Mouse (Mus musculus): ENCODE results near the gene Pbxip1. TPM values are rescaled to one million over a fixed set of nuclear protein-coding genes. Genes with fewer than 3 reads are reported as not detected.

Pbxip1 gene
- total RNA-seq, 2 experiments from 2014 or later, result 37.7 to 41.2 TPM

DNA sequence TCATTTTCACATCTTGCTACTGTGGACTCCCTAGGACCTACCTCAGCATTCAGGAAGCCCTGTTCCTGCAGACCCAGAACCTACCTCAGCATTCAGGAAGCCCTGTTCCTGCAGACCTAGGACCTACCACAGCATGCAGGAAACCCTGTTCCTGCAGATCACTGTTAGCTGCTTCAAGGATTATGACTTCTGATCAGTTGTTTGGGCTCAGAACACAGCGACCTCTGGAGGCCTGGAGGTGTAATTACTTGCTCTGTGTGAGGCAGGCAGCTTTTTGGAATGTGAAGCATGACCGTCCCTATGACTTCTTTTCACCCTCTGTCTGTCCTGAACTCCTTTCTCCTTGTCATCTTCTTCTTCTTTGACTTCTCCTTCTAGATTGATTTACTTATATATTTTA, 45.0 kb downstream of the Pbxip1 start:
- DNase-seq (ENCODE audit: low spot score in 2 of 2), result no peak

DNA sequence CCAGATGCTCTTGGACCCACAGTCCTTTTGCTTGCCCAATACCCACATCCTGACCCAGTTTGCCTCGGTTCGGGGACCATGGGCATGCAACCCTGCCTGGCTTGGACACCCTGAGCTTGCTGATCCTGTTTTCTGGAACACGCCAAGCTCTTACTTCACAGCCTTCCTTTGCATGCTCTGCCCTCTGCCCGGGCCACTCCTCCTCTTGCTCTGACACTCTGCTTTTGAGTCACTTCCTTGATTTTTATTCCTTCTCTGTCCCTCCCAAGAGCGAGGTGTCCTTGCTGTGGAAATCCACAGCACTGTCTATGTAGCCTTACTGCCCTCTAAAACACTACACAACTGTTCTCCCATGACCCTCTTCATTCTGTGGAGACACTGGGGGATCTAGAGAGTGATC, 45.7 kb downstream of the Pbxip1 start:
- no peak for DNase-seq (ENCODE audit: low spot score in 2 of 2)

DNA sequence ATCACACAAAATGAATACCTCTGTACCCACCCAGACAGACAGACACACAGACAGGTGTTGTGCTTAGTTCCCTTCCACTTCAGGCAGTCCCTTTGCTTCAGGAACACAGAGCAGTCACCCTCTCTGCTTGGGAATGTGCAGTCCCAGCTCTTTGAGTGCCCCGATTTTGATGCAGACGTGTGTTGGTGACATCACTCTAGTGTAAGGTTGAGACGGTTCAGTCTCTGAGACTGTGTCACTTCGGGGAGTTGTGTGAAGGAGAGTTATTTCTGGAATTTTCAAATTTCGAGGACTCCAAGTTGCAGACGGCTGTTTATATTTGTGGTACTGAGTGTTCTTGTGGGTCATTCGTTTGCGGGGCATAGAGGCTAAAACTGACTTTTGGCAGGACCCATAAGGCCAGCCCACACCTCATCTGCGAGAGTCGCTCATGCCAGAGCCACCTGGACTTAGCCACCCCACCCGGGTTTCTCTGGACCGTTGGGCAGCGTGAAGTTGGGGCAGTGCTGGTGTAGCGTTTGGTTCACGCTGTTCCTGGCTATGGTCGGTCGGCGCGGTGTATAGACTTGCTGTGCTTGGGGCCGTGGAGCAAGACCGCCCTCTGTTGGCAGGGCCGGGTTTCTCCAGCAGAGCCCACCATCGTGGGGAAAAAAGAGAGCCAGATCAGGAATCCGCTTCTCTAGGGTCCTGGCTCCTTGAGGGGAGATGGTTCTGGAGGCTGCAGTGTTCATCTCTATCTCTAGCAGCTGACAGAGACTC, 48.4 kb downstream of the Pbxip1 start:
- DNase-seq (ENCODE audit: low spot score in 2 of 2), result peak; percentile 33 to 66

DNA sequence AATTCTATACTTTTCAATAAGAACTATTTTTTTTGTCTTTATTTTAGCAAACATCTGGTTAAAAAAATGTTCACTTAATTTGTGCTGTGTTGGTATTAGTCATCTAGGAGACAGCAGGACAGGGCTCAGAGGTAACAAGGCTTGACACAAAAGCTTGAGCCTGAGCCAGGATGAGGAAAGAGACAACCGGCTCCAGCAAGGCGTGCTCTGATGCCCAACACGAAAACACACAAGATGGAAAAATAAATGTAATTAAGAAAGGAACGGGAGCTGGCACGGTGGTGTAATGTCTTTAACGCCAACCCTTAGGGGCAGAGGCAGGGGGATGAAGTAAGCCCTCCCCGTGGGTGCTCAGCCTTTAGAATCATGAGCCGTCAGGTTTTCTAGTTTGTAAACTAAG, 49.6 kb downstream of the Pbxip1 start:
- DNase-seq (ENCODE audit: low spot score in 2 of 2), result no peak

- DNase-seq (ENCODE audit: low spot score in 2 of 2), result no peak
Observed at GRCm38 (mm10) chr3:89486916-89487702, 50.6 kb downstream of the Pbxip1 start.

DNA sequence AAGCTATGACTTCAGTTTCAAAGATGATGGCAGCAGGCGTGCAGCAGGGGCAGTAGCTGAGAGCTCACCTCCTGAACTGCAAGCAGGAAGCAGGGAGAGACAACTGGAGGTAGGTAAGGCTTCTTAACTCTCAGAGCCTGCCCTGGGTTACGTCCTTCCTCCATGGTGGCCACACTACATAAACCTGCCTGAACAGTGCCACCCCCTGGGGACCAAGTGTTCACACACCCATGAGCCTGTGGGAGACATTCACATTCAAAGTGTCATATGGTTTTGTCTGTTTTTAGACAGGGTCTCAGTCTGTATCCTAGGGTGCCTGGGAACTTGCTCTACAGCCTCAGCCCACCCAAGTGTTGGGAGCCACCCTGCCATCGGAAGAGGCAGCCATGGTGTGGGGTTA, 54.3 kb downstream of the Pbxip1 start:
- DNase-seq (ENCODE audit: low spot score in 2 of 2), result no peak

DNA sequence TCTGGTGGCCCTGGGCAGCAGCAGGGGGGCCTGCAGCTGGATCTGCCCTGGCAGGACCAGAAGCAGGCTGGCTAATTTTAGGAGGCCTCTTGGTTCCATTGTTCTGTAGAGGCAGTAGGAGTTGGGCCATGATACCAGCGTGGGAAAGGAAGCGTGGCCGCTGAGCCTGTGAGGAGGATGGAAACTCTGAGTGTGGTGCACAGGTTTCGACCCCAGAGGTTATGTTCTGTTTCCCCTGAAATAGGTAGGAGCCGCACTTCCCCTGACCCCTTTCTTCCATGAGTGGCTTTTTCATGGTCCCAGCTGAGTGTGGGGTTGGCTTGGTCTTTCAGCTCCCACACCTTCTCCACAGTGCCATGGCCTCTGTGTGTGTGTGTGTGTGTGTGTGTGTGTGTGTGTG, 55.1 kb downstream of the Pbxip1 start:
- no peak for DNase-seq (ENCODE audit: low spot score in 2 of 2)

GRCm38 (mm10) chr3:89492701-89493151, 56.2 kb downstream of the Pbxip1 start:
- DNase-seq (ENCODE audit: low spot score in 2 of 2), result no peak

- DNase-seq (ENCODE audit: low spot score in 2 of 2), result no peak
Observed at GRCm38 (mm10) chr3:89494630-89495029, 58.1 kb downstream of the Pbxip1 start.

DNA sequence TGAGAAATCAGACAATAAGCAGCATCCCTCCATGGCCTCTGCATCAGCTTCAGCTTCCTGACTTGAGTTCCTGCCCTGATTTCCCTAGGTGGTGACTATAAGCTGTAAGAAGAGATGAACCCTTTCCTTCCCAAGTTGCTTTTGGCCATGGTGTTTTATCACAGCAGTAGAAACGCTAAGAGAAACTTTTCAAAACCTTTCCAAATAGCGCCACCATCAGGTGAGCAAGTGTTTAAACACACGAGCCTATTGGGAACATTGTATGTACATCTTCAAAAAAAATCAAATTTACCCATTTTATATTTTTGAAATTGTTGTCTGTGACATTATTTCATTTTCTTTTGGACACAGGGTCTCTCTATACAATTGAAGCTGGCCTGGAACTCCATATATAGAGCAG, 59.9 kb downstream of the Pbxip1 start:
- no peak for DNase-seq (ENCODE audit: low spot score in 2 of 2)

- DNase-seq (ENCODE audit: low spot score in 2 of 2), result no peak
Observed at GRCm38 (mm10) chr3:89499696-89500095, 63.2 kb downstream of the Pbxip1 start.

Other genes with a start within 250 kb of the Pbxip1 start
- 10 to 100 TPM; 57.3 to 59.9 TPM for gene Gba, start 233.8 kb upstream of the Pbxip1 start, total RNA-seq (2021)
- 10 to 100 TPM; 30.5 to 30.7 TPM for gene Thbs3, start 221.5 kb upstream of the Pbxip1 start, total RNA-seq (2021)
- gene Mtx1, start 209.6 kb upstream of the Pbxip1 start, total RNA-seq (2021), result 10 to 100 TPM; 84.9 to 91.6 TPM
- gene Muc1, start 207.6 kb upstream of the Pbxip1 start, total RNA-seq (2021), result under 1 TPM; 0.71 to 0.84 TPM
- 10 to 100 TPM; 78.0 to 81.3 TPM for gene Krtcap2, start 190.7 kb upstream of the Pbxip1 start, total RNA-seq (2021)
- gene Trim46, start 190.4 kb upstream of the Pbxip1 start, total RNA-seq (2021), result 10 to 100 TPM; 83.1 to 86.0 TPM
- 10 to 100 TPM; 64.2 to 66.9 TPM for gene Dpm3, start 177.3 kb upstream of the Pbxip1 start, total RNA-seq (2021)
- gene Slc50a1, start 166.1 kb upstream of the Pbxip1 start, total RNA-seq (2021), result 10 to 100 TPM; 43.7 to 52.2 TPM
- 10 to 100 TPM in 1 of 2 experiments, 1 to 10 TPM in 1; 8.4 to 11.4 TPM for gene Efna1, start 155.6 kb upstream of the Pbxip1 start, total RNA-seq (2021)
- 10 to 100 TPM; 78.2 to 80.1 TPM for gene Efna3, start 113.7 kb upstream of the Pbxip1 start, total RNA-seq (2021)
- gene Efna4, start 98.7 kb upstream of the Pbxip1 start, total RNA-seq (2021), result under 1 TPM; 0.53 to 0.77 TPM
- 100 to 1,000 TPM; 120 to 126 TPM for gene Adam15, start 86.7 kb upstream of the Pbxip1 start, total RNA-seq (2021)
- gene Dcst2, start 74.7 kb upstream of the Pbxip1 start, total RNA-seq (2021), result under 1 TPM; 0.22 to 0.41 TPM
- gene Dcst1, start 71.5 kb upstream of the Pbxip1 start, total RNA-seq (2021), result not detected
- 10 to 100 TPM; 12.1 to 16.8 TPM for gene Zbtb7b, start 41.9 kb upstream of the Pbxip1 start, total RNA-seq (2021)
- gene Lenep, start 33.9 kb upstream of the Pbxip1 start, total RNA-seq (2021), result 1 to 10 TPM; 2.5 to 4.4 TPM
- 10 to 100 TPM; 39.8 to 39.9 TPM for gene Flad1, start 24.8 kb upstream of the Pbxip1 start, total RNA-seq (2021)
- 1 to 10 TPM; 2.3 to 2.4 TPM for gene Cks1b, start 18.3 kb upstream of the Pbxip1 start, total RNA-seq (2021)
- 10 to 100 TPM; 11.5 to 12.8 TPM for gene Shc1, start 18.3 kb upstream of the Pbxip1 start, total RNA-seq (2021)
- gene Pygo2, start 6.5 kb upstream of the Pbxip1 start, total RNA-seq (2021), result 10 to 100 TPM; 60.4 to 64.9 TPM
- gene Pmvk, start 17.8 kb downstream of the Pbxip1 start, total RNA-seq (2021), result 10 to 100 TPM; 29.4 to 34.3 TPM
- 10 to 100 TPM; 24.6 to 26.6 TPM for gene Kcnn3, start 83.5 kb downstream of the Pbxip1 start, total RNA-seq (2021)

Data from layer of hippocampus, adult 18-20 months (tissue).